Mouse (Mus musculus) adrenal gland, postnatal 10 days (tissue): ENCODE data around the gene Olfr1132. TPM values are rescaled to one million over a fixed set of nuclear protein-coding genes. Genes with fewer than 3 reads are reported as not detected.
"Not testable (repeated sequence)": the region's sequence is repeated elsewhere in the genome, so short reads cannot be mapped to it uniquely, and the experiment has no call there.

Source experiments
- DNase-seq: peaks from one replicate; pipeline ENCODE4 v3.0.0; 2021; ENCODE audit warnings: mixed read lengths
- long read RNA-seq, 2 experiments: library from polyadenylated mRNA; stranded (forward); transcript quantifications; one replicate each; pipeline ENCODE4 v2.0.0; 2021
- total RNA-seq, 2 experiments: library from RNA; stranded (reverse); gene quantifications; 2 replicates each; pipeline ENCODE4 v1.2.3; 2021

Olfr1132 gene
- total RNA-seq, result not detected
- long read RNA-seq, experiment 1, result 0 reads
- long read RNA-seq, experiment 2, result 0 reads

DNA sequence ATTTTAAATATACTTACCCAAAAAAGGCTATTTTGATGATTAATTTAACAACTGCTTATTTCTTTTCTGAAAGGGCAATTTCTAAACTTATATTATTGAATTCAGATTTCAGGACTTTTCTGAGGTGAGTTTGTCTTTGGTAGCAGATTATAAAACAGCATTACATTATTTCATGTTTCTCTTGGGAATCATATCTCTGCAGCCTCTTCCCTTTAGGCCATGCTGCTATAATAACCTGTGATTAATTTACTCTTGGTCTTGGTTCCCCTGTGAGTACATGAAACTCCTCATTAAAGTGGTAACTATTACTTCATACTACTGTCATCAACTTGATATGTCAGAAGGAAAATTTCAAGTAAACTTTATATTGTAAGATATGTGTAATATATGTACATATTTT lies at the start of gene Olfr1132:
Gene Olfr1132 (minus strand): TSS at position 101 of the 400 bp plus-strand sequence.
- no peak for DNase-seq

DNA sequence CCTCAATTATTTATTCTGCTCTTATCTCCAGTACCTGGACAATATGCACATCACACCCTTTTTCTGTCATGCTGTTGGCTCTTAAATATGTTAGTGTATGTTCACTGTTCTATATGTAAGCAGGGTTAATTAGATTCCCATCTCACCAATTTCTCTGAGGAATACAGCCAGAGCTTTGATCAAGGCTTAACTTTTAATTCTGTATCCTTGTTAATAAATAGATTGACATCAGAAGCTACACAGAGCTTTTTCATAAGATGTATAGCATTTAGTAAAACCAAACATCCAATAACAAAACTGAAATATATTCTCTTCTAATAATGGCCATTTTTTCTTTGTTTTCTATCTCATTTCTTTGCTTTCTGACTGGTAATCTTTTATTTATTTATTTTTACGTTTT lies 36.2 kb upstream of the Olfr1132 start, which contains the start of gene Olfr1135:
Gene Olfr1135 (minus strand): TSS at position 101 of the 400 bp plus-strand sequence.
- DNase-seq, result no peak

DNA sequence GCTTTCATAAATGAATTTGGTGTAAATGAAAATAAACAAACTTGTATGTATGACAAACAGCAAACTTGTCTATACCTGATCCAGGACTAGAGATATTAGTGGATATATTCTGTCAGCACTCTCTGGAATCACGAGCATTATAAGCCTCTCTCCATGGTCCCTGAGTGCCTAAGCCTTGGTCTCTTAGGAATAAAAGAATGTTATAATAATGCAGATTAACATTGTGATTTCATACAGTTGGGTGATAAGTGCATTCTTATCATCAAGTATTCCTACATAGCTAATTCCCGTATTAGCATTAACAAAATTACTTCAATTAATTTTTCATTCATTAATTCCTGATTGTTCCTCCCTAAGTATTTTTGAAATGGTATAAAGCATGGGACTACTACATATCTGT lies 21.0 kb upstream of the Olfr1132 start, which contains the start of gene Olfr1134:
Gene Olfr1134 (minus strand): TSS at position 101 of the 400 bp plus-strand sequence.
- DNase-seq, result no peak

DNA sequence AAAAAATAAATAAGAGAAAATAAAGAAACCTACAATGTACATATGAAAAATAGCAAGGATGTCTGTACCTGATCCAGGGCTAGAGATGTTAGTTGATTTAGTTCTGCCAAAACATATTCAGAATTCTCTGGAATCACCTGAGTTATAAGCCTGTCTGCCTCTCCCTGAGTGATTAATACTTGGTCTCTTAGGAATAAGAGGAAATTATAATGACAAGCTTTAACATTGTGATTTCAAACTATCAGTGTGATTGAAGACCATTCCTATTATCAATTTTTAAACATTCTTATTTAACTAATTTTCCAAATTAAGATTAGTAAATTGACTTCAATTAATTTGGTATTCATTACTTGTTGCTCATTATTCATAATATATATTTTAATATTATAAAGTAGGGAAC lies 9.9 kb upstream of the Olfr1132 start, which contains the start of gene Olfr1133:
Gene Olfr1133 (minus strand): TSS at position 101 of the 400 bp plus-strand sequence.
- no peak for DNase-seq

DNA sequence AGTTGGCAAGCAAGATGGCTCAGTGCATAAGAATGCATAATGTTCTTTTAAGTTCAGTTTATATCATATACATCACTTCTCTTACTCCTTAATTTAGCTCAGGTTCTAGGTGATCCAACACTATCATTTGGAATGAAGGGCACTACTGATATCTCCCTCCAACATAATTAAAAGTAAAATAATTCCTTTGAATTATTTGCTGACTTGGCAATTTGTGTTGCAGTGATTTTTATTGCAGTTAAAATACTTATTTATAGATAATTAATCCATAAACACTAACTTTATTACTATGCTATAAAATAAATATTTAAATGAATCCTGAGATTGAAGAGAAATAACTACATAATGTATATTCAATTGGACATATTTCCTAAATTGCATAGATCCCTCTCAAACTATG lies 5.1 kb upstream of the Olfr1132 start:
- no peak for DNase-seq

DNA sequence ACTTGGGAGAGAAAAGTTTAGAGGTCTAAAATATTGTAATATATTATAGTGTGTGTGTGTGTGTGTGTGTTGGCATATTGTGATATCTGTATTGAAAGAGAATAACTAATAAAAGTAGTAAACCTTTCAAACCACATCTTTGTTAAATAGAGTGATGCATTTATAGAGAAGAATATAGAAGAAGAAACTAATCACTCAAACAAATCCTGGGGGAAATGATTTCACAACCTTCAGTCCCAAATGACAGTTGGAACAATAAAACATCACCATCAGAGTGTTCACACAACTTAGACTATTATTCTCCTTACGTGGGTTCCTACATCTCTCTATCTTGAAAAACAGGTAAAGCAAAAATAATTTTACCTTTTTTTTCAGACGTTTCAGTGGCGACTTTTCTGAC lies 10.5 kb downstream of the Olfr1132 start, which contains the start of gene Olfr1131:
Gene Olfr1131 (plus strand): TSS at position 301 of the 400 bp plus-strand sequence.
- DNase-seq, result no peak

DNA sequence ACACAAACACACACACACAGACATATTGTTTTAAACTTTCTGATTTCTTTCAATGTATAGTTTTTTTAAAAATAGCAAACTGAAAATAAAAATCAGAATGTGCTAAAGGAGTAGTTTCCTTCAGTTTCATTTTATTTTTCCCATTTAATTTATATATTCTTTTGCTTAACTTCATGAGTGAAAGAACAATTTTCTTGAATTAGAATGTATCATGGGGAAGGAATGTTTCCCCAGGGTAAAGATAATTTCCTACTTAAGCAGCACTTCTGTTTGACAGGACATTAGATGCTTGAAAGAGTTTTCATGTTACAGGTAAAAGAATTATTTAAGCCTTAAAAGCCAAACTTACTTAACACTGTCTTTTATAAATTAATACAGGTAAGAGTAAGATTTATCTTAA lies 31.4 kb downstream of the Olfr1132 start, which contains the start of gene Olfr1130:
Gene Olfr1130 (plus strand): TSS at position 301 of the 400 bp plus-strand sequence.
- DNase-seq, result not testable (repeated sequence)

Other genes starting within 250 kb of the Olfr1132 start
- gene Olfr1123, start 220.9 kb downstream of the Olfr1132 start, total RNA-seq, result not detected
- not detected for gene Olfr1124, start 207.3 kb downstream of the Olfr1132 start, total RNA-seq
- not detected for gene Olfr1126, start 183.6 kb downstream of the Olfr1132 start, total RNA-seq
- not detected for gene Pramel7, start 140.4 kb downstream of the Olfr1132 start, total RNA-seq
- gene Pramel6, start 131.0 kb downstream of the Olfr1132 start, total RNA-seq, result not detected
- not detected for gene Olfr153, start 105.7 kb downstream of the Olfr1132 start, total RNA-seq
- gene Olfr1128, start 92.0 kb downstream of the Olfr1132 start, total RNA-seq, result not detected
- not detected for gene Olfr1129, start 63.6 kb downstream of the Olfr1132 start, total RNA-seq
- gene Olfr1130, start 31.3 kb downstream of the Olfr1132 start, total RNA-seq, result not detected
- gene Olfr1131, start 10.4 kb downstream of the Olfr1132 start, total RNA-seq, result not detected
- gene Olfr1133, start 9.8 kb upstream of the Olfr1132 start, total RNA-seq, result not detected
- gene Olfr1134, start 20.9 kb upstream of the Olfr1132 start, total RNA-seq, result not detected
- gene Olfr1135, start 36.1 kb upstream of the Olfr1132 start, total RNA-seq, result not detected
- gene Olfr1136, start 56.4 kb upstream of the Olfr1132 start, total RNA-seq, result not detected
- not detected for gene Olfr1137, start 75.6 kb upstream of the Olfr1132 start, total RNA-seq
- gene Olfr1138, start 102.4 kb upstream of the Olfr1132 start, total RNA-seq, result not detected
- gene Olfr1140, start 106.2 kb upstream of the Olfr1132 start, total RNA-seq, result not detected
- gene Olfr1141, start 116.5 kb upstream of the Olfr1132 start, total RNA-seq, result not detected
- not detected for gene Olfr152, start 141.9 kb upstream of the Olfr1132 start, total RNA-seq
- not detected for gene Olfr1143, start 163.1 kb upstream of the Olfr1132 start, total RNA-seq
- not detected for gene Olfr1145, start 172.3 kb upstream of the Olfr1132 start, total RNA-seq
- not detected for gene Olfr1148, start 193.0 kb upstream of the Olfr1132 start, total RNA-seq
- not detected for gene Olfr1150-ps1, start 206.5 kb upstream of the Olfr1132 start, total RNA-seq
- gene Olfr1151, start 218.3 kb upstream of the Olfr1132 start, total RNA-seq, result not detected
- gene Olfr1152, start 229.0 kb upstream of the Olfr1132 start, total RNA-seq, result not detected